Mouse (Mus musculus): ENCODE data around the gene Cyp2c38. TPM values are rescaled to one million over a fixed set of nuclear protein-coding genes. Genes with fewer than 3 reads are reported as not detected.
"Not testable (repeated sequence)": the region's sequence is repeated elsewhere in the genome, so short reads cannot be mapped to it uniquely, and the experiment has no call there.

Cyp2c38 gene
- not detected for total RNA-seq (2022)

- DNase-seq (ENCODE audit: low spot score in 2 of 2) = no peak
Observed at GRCm38 (mm10) chr19:39462941-39463340, at the start of gene Cyp2c38. Gene Cyp2c38, minus strand, starts transcription at chr19:39463075.

DNA sequence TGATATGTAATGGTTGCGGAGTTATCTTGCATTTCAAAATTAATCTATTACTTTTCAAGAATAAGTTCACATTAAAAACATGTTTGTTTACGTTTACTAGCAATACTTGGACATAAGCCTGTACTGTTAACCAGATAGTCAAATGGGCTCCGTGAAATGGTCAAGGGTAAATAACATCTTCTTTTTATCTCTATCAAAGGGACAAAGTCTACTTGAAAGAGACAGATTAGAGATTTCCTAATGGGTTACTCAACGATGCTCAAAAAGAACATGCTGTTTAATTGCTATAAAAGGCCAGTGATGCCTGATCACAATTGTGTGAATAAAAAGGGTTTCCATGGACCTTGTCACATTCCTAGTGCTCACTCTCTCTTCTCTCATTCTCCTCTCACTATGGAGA is 47.7 kb upstream of the Cyp2c38 start, which contains the start of gene Cyp2c39:
TSS of gene Cyp2c39 (plus strand) at position 329 of the 400 bp plus-strand sequence.
- no peak for DNase-seq (ENCODE audit: low spot score in 2 of 2)

DNA sequence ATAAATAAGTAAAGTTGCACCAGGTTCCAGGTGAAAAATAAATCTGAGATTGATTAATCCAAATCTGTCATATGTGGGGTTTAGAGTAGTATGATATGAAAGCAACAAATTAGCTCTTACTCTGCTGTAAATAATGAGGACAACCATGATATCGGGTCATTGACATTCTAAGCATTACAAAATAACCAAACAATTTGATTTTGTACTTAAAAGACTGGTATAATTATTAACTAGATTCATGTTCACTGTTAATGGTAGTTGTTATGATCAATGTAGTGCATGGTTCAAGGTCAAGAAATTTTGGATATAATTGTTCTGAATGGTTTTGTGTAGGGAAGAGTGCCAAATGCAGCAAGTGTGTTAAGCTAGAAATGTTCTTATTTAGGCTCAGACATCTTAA is 46.7 kb upstream of the Cyp2c38 start:
- DNase-seq (ENCODE audit: low spot score in 2 of 2) = no peak

DNA sequence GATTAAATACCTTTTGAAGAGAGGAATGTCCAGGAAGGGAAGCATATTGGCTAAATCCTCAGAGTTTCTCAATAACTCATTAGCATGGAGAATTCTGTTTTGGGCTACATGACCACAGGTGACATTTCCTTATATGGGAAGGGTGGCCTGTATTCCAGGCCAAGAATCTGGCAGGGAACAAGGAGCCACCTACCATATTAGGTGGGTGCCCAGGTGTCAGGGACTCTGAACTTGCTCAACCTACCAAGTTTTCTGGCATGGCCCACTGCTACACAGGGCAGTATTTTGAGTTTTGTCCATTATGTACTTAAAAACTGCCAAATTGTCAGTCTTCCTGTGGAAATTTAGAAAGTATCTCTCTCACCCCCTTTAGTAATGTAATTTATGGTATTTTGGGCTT is 43.5 kb upstream of the Cyp2c38 start:
- no peak for DNase-seq (ENCODE audit: low spot score in 2 of 2)

DNA sequence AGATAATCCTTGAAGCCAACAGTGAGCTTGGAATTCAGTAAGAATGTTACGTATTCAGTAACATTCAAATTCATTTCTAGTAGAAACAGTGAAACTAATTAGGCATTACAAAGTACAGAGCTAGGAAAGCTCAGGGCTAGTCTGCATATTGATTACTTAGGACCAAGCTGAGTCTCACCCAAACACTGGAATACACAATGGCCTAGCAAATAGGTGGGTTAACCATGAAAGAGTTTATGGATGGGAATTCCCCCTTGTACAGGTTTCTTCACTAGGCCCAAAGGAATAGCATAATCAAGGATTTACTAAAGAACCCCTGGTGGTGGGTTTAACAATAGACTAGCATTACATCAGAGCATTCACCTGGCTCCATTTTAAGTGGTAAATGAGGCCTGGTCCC is 21.1 kb upstream of the Cyp2c38 start:
- DNase-seq (ENCODE audit: low spot score in 2 of 2) = not testable (repeated sequence)

GRCm38 (mm10) chr19:39463923-39464322 is 1.0 kb upstream of the Cyp2c38 start:
- DNase-seq (ENCODE audit: low spot score in 2 of 2) = no peak

Other genes with a start within 250 kb of the Cyp2c38 start
- not detected for gene Cyp2c29, start 193.7 kb downstream of the Cyp2c38 start, total RNA-seq (2022)
- not detected for gene Cyp2c39, start 47.8 kb upstream of the Cyp2c38 start, total RNA-seq (2022)
- gene Cyp2c67, start 186.0 kb upstream of the Cyp2c38 start, total RNA-seq (2022) = not detected

All from layer of hippocampus, adult 8-10 months (tissue).